Mouse (Mus musculus) neural tube, embryonic 13.5 days (tissue): ENCODE results near the gene Wdr76. TPM values are rescaled to one million over a fixed set of nuclear protein-coding genes. Genes with fewer than 3 reads are reported as not detected.

Source experiments
- ATAC-seq: fragments of 200-750 bp; cut with Nextera tagmentation; 2 replicates; pipeline ENCODE4 v1.8.0; 2017; ENCODE audit warnings: low read depth, mild to moderate bottlenecking, moderate TSS enrichment, moderate library complexity
- H3K27ac ChIP-seq: fragments of 300-500 bp; sonication (generic); replicated peaks from 2 replicates; pipeline ENCODE4 v1.5.1; 2015; ENCODE audit warnings: moderate library complexity, mild to moderate bottlenecking, inconsistent platforms
- H3K27me3 ChIP-seq: fragments of 300-500 bp; sonication (generic); 2 replicates; pipeline ENCODE4 v1.6.1; 2015; ENCODE audit warnings: mild to moderate bottlenecking, inconsistent platforms
- H3K36me3 ChIP-seq: fragments of 300-500 bp; sonication (generic); 2 replicates; pipeline ENCODE4 v1.6.1; 2015; ENCODE audit warnings: mild to moderate bottlenecking, inconsistent platforms
- H3K4me1 ChIP-seq: fragments of 300-500 bp; sonication (generic); replicated peaks from 2 replicates; pipeline ENCODE4 v1.6.1; 2015; ENCODE audit warnings: inconsistent platforms
- H3K4me2 ChIP-seq: fragments of 300-500 bp; sonication (generic); 2 replicates; pipeline ENCODE4 v1.6.1; 2015; ENCODE audit warnings: inconsistent platforms, mild to moderate bottlenecking, moderate library complexity
- H3K4me3 ChIP-seq: fragments of 300-500 bp; sonication (generic); 2 replicates; pipeline ENCODE4 v1.5.1; 2015; ENCODE audit warnings: mild to moderate bottlenecking, inconsistent platforms
- H3K9ac ChIP-seq: fragments of 300-500 bp; sonication (generic); 2 replicates; pipeline ENCODE4 v1.6.1; 2015; ENCODE audit warnings: moderate library complexity, mild to moderate bottlenecking, inconsistent platforms
- H3K9me3 ChIP-seq: fragments of 300-500 bp; sonication (generic); 2 replicates; pipeline ENCODE4 v1.6.1; 2016; ENCODE audit warnings: inconsistent platforms
- WGBS: fragments of 180-500 bp; shearing (Covaris S2); methylation state at CpG from one replicate; pipeline ENCODE4 v1.1.7; 2015; 5-methylcytosine and 5-hydroxymethylcytosine counted together
- polyA plus RNA-seq: library from polyadenylated mRNA; unstranded; fragments of >200 nt; fragmentation: Nextera tagmentation; extraction: Ambion mirVana; gene quantifications from 2 replicates; pipeline ENCODE4 v1.2.1, GENCODE M21; 2015

The Wdr76 gene
- polyA plus RNA-seq, 1 experiment from 2014 or later = 4.2 TPM

DNA sequence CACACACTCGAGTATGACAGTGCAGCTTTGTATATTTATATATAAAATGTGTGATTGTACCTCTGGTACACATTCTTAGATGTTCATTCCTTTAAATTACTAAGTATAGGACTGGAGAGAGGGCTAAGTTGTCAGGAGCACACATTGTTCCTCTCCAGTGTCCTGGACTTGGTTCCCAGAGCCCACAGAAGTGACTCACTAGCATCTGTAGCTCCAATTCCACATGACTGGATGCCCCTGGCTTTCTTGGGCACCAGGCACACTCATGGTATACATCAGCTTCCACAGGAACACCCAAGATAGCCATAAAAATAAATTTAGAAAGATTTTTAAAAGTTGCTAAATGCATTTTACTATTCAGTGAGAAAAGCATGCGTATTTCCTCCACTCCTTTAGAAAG lies 18.5 kb downstream of the Wdr76 start:
- Histone ChIP-seq H3K27ac (no peak overlapping the region), H3K4me1 (no peaks in the 10 kb centered on the region), H3K36me3 (0 out of 2 replicates have a peak, but pooled peaks cover 6% of the 10 kb centered on the region), H3K9ac (no peak overlapping the region), H3K9me3 (no peaks in the 10 kb centered on the region), H3K27me3 (no peaks in the 10 kb centered on the region), H3K4me2 (no peak overlapping the region), H3K4me3 (no peak overlapping the region)
- ATAC-seq = no peak
- WGBS = 96% methylated on average over 2 of the region's 2 CpGs

GRCm38 (mm10) chr2:121544829-121545228 lies 38.3 kb downstream of the Wdr76 start:
- Histone ChIP-seq H3K9me3 (no peaks in the 10 kb centered on the region), H3K4me3 (no peak overlapping the region), H3K4me1 (no peaks in the 10 kb centered on the region), H3K27me3 (no peaks in the 10 kb centered on the region), H3K4me2 (no peak overlapping the region), H3K36me3 (peaks cover 65% of the 10 kb centered on the region), H3K27ac (no peak overlapping the region), H3K9ac (no peak overlapping the region)
- ATAC-seq = no peak
- WGBS = 92% methylated on average over 3 of the region's 3 CpGs

DNA sequence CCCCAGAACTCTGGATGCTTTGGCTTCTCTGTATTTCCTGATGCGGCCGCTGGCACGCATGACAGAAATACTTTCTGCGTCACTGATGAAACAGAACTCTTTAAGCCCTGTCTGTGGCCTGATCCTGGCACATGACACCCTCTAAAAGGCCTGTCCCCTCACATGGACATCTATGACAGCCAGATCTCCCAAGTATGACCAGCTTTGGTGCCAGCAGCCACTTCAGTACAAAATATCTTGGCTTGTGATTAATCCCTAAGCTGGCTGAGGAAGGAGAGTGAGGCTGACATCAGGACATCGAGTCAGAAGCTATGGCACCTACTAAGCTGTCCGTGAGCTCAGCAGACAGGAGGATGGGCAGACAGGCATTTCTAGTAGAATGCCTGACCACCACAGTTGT lies 43.1 kb downstream of the Wdr76 start:
- H3K4me3 ChIP-seq = no peak overlapping the region
- H3K27me3 ChIP-seq = no peaks in the 10 kb centered on the region
- H3K4me1 ChIP-seq = no peaks in the 10 kb centered on the region
- no peak overlapping the region for H3K4me2 ChIP-seq
- no peak overlapping the region for H3K27ac ChIP-seq
- no peaks in the 10 kb centered on the region for H3K9me3 ChIP-seq
- no peak overlapping the region for H3K9ac ChIP-seq
- H3K36me3 ChIP-seq = peaks cover 81% of the 10 kb centered on the region
- 93% methylated on average over 6 of the region's 6 CpGs for WGBS
- no peak for ATAC-seq

DNA sequence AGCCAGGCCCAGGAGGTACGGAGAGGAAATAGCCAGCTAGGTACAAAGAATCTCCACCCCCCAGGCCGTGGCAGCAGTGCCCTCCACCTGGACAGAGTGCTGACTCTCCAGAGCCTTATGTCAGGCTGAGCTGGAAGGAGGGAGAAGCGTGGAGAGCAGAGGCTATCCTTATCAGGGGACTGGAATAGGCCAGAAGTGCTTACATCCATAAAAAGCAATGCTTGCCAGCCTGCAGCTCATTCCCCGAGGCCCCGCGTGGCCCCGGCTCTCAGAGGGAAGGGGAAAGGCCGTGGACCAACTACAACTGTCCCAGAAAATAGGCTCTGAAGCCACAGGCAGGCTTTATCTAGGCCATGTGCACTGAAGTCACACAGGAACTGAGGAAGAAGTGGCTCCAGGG lies 44.7 kb downstream of the Wdr76 start:
- 84% methylated on average over 8 of the region's 8 CpGs for WGBS

DNA sequence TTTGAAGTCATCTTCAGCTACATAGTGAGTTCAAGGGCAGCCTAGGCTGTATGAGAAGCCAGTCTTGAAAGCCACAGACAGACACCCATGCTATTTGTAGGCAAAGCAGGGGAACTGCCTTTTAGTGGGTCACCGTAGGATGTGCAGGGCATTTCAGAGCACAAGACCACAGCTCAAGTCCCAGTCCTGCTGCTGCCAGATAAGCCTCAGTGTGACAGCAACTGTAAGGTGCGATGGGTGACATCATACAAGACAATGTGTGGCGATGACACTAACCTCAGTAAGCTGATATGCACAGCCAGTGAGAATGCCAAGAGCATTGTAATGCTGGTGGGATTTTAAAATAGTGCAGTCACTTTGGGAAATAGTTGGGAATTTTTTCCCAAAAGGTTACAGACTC lies 56.6 kb downstream of the Wdr76 start:
- no peak overlapping the region for H3K4me3 ChIP-seq
- peaks cover 13% of the 10 kb centered on the region for H3K4me1 ChIP-seq
- no peaks in the 10 kb centered on the region for H3K27me3 ChIP-seq
- H3K36me3 ChIP-seq = peaks cover 44% of the 10 kb centered on the region
- H3K9me3 ChIP-seq = no peaks in the 10 kb centered on the region
- H3K27ac ChIP-seq = no peak overlapping the region
- WGBS = 93% methylated on average over 3 of the region's 3 CpGs
- no peak overlapping the region for H3K4me2 ChIP-seq
- ATAC-seq = no peak
- no peak overlapping the region for H3K9ac ChIP-seq

More for the DNA sequence above, 44.7 kb downstream of the Wdr76 start:
- Histone ChIP-seq H3K36me3 (peaks cover 81% of the 10 kb centered on the region), H3K4me3 (no peak overlapping the region), H3K9me3 (no peaks in the 10 kb centered on the region), H3K27me3 (no peaks in the 10 kb centered on the region), H3K27ac (no peak overlapping the region), H3K9ac (no peak overlapping the region), H3K4me1 (no peaks in the 10 kb centered on the region), H3K4me2 (no peak overlapping the region)
- ATAC-seq = no peak

DNA sequence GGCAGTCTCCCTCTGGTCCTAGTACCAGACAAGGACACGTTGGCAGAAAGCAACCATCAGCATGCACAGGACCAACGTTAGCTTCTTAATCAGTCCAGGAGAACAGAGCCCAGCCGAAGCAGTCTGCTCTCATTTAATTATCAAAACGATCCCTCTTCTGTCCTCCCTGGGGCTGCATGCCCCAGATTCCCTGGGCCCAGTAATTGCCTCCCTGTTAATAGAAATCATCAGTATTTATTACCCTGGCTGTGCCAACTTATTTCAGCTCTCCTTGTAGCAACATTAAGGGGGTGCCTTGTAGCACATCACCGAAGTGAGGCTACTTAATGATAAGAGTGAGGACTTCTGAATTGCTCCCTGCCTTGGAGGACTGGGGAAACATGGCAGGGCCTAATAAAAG lies 59.4 kb downstream of the Wdr76 start:
- Histone ChIP-seq H3K4me2 (no peak overlapping the region), H3K27me3 (no peaks in the 10 kb centered on the region), H3K4me1 (peaks cover 13% of the 10 kb centered on the region), H3K4me3 (no peak overlapping the region), H3K9me3 (no peaks in the 10 kb centered on the region), H3K27ac (peak overlapping the region; percentile 38; the same call in 1 of the 2 replicates), H3K9ac (no peak overlapping the region), H3K36me3 (peaks cover 44% of the 10 kb centered on the region)
- peak; percentile 60 for ATAC-seq
- WGBS = 35% methylated on average over 5 of the region's 5 CpGs

- Histone ChIP-seq H3K4me2 (no peak overlapping the region), H3K9me3 (no peaks in the 10 kb centered on the region), H3K36me3 (peaks cover 41% of the 10 kb centered on the region), H3K27ac (no peak overlapping the region), H3K4me1 (peaks cover 13% of the 10 kb centered on the region), H3K27me3 (no peaks in the 10 kb centered on the region), H3K4me3 (no peak overlapping the region), H3K9ac (no peak overlapping the region)
- ATAC-seq = no peak
- 95% methylated on average over 3 of the region's 3 CpGs for WGBS
Measured at GRCm38 (mm10) chr2:121570049-121570448, 63.5 kb downstream of the Wdr76 start.

- Histone ChIP-seq H3K9me3 (no peaks in the 10 kb centered on the region), H3K4me2 (no peak overlapping the region), H3K9ac (no peak overlapping the region), H3K36me3 (peaks cover 41% of the 10 kb centered on the region), H3K27me3 (no peaks in the 10 kb centered on the region), H3K4me3 (no peak overlapping the region), H3K27ac (no peak overlapping the region), H3K4me1 (peaks cover 14% of the 10 kb centered on the region)
- 75% methylated on average over 8 of the region's 8 CpGs for WGBS
- no peak for ATAC-seq
Measured at GRCm38 (mm10) chr2:121570999-121571655, 64.6 kb downstream of the Wdr76 start.

DNA sequence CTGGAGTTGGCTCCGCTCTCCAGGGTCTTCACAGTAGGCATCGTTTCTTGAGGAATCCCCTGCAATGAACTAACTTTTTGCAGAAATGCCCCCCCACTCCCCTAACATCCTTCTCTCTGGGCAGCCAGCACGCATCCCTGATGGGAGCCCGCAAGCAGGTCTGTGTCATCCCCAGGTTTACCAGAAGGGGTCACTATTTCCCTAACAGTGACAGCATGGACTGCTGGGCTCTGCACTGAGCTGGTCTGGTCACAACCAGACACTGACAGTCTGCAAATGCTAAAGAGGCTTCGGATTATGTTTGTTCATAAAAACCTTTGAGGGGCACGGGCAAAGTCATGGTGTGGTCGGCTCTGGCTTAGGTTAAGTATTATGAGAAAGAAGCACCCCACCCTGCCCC lies 65.3 kb downstream of the Wdr76 start:
- H3K9ac ChIP-seq = no peak overlapping the region
- H3K27me3 ChIP-seq = no peaks in the 10 kb centered on the region
- peak; percentile 89 for ATAC-seq
- no peak overlapping the region for H3K4me2 ChIP-seq
- H3K36me3 ChIP-seq = peaks cover 41% of the 10 kb centered on the region
- no peaks in the 10 kb centered on the region for H3K9me3 ChIP-seq
- H3K4me3 ChIP-seq = no peak overlapping the region
- H3K4me1 ChIP-seq = peaks cover 8% of the 10 kb centered on the region; the same call in 1 of the 2 replicates
- no peak overlapping the region for H3K27ac ChIP-seq
- 20% methylated on average over 7 of the region's 7 CpGs for WGBS

DNA sequence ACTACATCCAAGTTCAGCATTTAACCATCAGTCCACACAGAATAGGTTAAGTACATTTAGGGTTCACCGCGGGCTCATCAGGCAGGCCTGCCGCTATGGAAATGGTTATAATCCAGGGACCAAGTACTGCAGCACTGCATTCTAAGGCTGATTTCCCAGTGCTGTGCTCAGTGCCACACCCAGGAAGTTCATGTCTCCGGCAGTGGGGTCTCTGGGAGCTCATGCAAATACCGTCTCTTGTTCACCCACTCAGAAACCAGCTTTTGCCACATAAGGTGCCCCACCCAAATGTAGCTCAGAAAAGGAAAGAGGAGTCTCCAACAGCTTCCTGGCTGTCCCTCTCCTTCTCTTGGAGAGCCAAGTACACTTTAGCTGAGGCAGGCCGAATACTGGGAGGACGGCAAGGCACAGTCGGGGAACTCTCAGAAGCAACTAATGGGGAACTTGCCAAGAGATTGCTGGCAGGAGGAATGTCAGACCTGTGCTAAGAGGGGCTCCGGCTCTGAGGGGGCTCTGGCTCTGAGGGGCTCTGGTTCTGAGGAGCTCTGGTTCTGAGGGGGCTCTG lies 67.6 kb downstream of the Wdr76 start:
- Histone ChIP-seq H3K27ac (no peak overlapping the region), H3K4me3 (no peak overlapping the region), H3K36me3 (peaks cover 27% of the 10 kb centered on the region), H3K4me1 (0 out of 2 replicates have a peak, but pooled peaks cover 7% of the 10 kb centered on the region), H3K4me2 (no peak overlapping the region), H3K27me3 (no peaks in the 10 kb centered on the region), H3K9ac (no peak overlapping the region), H3K9me3 (no peaks in the 10 kb centered on the region)
- 87% methylated on average over 9 of the region's 9 CpGs for WGBS
- ATAC-seq = no peak

GRCm38 (mm10) chr2:121575741-121576201 lies 69.2 kb downstream of the Wdr76 start:
- H3K9me3 ChIP-seq = no peaks in the 10 kb centered on the region
- no peak overlapping the region for H3K4me3 ChIP-seq
- WGBS = 55% methylated on average over 8 of the region's 8 CpGs
- peaks cover 19% of the 10 kb centered on the region for H3K36me3 ChIP-seq
- H3K4me1 ChIP-seq = 0 out of 2 replicates have a peak, but pooled peaks cover 7% of the 10 kb centered on the region
- H3K27me3 ChIP-seq = no peaks in the 10 kb centered on the region
- H3K27ac ChIP-seq = no peak overlapping the region
- H3K9ac ChIP-seq = no peak overlapping the region
- H3K4me2 ChIP-seq = no peak overlapping the region
- no peak for ATAC-seq

DNA sequence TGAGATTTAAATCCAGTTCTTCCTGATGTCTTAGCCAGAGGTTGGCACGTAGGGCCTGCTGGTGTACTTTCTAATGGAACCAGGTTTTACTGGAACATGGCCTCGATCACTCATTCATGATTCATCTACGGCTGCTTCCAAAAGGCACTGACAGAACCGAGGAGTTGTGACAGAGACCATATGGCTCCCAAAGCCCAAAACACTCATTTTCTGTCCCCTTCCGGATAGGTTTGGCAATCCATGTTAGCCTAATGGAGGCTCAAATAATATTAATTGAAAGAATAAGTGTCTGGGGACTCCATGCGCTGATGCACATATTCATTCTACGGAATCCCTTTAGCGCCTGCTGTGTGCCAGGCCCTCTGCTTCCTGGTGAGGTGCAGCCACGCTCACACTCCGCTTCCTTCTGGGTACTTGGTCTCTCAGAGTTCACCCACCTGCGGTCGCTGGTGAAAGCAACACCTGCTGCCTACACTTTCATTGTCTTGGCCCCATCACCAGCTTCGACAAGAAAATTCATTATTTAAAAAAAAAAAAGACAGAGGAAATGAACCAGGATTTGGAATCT lies 76.4 kb downstream of the Wdr76 start:
- peak overlapping the region; percentile 49; the same call in 1 of the 2 replicates for H3K27ac ChIP-seq
- H3K36me3 ChIP-seq = peaks cover 4% of the 10 kb centered on the region; the same call in 1 of the 2 replicates
- no peaks in the 10 kb centered on the region for H3K27me3 ChIP-seq
- H3K4me1 ChIP-seq = peaks cover 22% of the 10 kb centered on the region
- no peaks in the 10 kb centered on the region for H3K9me3 ChIP-seq
- no peak overlapping the region for H3K4me2 ChIP-seq
- H3K9ac ChIP-seq = no peak overlapping the region
- 55% methylated on average over 13 of the region's 13 CpGs for WGBS
- 0 out of 2 replicates have a peak, but pooled peaks have one; percentile 22 for ATAC-seq
- H3K4me3 ChIP-seq = no peak overlapping the region
